Mouse (Mus musculus) adrenal gland (tissue): ENCODE data around the gene Prm1.
"Not testable (repeated sequence)": the region's sequence is repeated elsewhere in the genome, so short reads cannot be mapped to it uniquely, and the experiment has no call there.

ENCODE experiments used
- intact Hi-C: fragments of 180-260 bp; cut with DNase I; formaldehyde crosslinking; loops from one replicate; pipeline ENCODE4 v1.15.1; 2025
- long read RNA-seq, 2 experiments: library from polyadenylated mRNA; unstranded; transcript quantifications; one replicate each; pipeline ENCODE4 v2.0.0; 2020; ENCODE audit warnings: borderline replicate concordance in 1 of 2; ENCODE audit not compliant: insufficient replicate concordance in 1 of 2

Prm1 gene
- long read RNA-seq, experiment 1 = 0 reads
- long read RNA-seq, experiment 2 = 0 reads

- intact Hi-C loops = no loop called here
These were observed at the start of gene Prm1 for GRCm38 (mm10) chr16:10805789-10806527. Prm1 (minus strand) TSS chr16:10805839.

GRCm38 (mm10) chr16:10852216-10852615 lies 46.6 kb upstream of the Prm1 start:
- intact Hi-C loops = not testable (repeated sequence)

DNA sequence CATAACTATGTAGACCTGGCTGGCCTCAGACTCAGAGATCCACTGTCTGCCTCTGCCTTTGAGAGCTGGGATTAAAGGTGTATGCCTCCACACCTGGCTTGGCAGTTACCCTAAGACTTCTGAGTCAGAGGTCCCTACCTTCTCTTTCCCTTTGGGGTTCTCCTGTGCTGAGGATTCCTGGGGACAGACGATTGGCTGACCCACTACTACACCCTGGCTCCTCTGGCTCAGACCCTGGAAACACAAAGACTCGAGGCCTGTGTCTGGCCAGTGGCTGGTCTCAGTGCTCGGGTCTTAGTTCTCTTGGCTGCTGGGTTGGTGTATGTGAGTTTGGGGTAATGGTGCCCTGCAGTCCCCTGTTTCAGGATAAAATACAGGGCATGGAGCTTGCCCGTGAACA lies 45.3 kb upstream of the Prm1 start:
- intact Hi-C loops = no loop called here

DNA sequence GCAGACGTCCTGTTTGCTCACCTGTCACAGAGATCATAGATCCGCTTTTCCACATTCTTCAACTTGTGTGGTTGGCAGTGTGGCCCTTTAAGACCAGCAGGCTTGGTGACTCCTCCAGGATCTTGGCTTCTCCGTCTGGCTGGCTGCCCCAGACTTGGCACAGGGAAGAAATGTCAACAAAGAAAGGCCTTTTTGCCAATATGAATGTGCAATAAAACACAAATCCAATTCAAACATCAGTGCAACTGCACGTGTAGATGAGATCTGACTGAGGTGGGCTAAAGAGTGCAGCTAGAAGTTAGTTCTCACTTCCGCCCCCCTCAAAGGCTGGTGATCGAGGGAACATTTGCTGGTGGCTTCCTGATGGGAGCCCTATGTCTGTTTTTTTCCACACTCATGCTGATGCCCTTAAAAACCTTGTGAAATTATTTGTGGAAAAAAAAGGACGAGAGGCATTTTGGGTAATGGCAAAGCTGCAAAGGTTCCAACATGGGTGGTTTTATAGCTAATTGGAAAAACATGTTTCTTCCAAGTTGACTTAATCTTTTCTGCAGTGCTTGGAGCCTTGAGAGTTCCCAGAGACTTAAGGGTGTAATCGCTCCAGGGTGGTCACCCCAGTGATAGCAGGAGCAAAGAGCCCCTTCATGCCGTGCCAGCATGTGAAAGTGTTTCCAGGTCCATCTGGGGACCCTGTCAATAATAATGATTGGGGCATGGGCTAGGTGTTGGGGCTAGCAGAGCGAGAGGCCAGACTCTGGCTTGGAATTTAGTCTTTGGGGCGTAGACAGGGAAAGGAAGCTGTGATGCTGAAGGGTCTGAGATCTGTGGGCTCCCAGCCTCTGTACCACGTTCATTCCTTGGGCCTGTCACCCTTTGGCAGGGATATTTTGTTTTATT lies 44.6 kb upstream of the Prm1 start:
- intact Hi-C loops = loop anchor here (5.0 to 10.0 kb wide), 3 partner anchors 65 to 278 kb away; partner anchors contain the start of genes Socs1 and Tnp2

DNA sequence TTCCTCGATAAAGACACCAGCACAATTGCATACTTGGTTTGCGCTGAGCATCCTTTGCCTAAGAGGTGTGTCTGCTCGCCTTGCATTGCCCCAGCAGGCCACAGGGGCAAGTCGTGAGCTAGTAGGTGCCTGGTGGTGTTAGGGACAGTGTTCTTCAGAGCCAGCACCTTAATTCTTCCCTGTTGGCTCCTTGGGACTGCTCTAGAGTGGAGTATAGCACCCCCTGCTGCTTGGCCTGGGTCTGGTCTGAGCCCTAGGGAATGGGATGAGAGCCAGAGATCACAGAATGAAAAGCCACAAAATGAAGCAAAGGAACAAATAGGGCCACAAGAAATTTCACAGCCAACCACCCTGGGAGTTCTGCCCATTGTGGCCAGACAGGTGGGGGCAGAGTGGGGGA lies 40.9 kb upstream of the Prm1 start:
- intact Hi-C loops = loop anchor here (5.0 to 10.0 kb wide), 3 partner anchors 62 to 274 kb away; partner anchors contain the start of genes Socs1 and Tnp2

DNA sequence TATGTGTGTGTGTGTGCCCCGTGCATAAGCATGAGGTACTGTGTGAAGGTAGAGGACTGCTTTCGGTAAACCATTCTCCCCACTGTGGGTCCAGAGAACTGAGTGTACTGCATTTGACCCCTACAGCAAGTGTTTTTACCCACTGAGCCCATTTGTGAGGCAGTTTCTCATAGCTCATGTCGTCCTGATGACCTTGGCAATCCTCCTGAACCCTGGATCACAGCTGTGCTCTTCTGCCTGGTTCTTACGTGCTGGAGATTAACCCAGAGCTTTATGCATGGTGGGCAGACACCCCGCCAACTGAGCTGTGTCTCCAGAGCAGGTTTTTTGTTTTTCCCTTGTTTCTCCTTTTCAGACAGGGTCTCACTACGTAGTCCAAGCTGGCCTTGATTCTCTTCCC lies 40.3 kb upstream of the Prm1 start:
- intact Hi-C loops = loop anchor here (5.0 to 10.0 kb wide), 3 partner anchors 61 to 274 kb away; partner anchors contain the start of genes Socs1 and Tnp2

DNA sequence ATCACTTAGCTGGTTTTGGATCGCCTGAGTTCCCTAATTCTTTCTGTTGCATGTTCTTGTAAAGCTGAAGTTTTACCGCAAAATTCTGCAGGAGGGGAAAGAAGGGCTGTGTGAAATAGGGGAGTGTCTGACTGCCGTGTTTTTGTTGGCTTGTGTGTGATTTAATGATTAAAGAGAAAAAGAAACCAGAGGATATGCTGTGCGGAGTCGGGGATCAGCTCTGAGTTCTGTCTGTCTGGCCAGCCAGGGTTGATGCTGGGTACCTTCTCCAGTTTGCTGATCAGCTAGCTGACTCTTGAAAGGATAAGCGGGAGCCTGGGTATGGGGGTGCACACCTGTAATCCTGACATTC lies 38.7 kb upstream of the Prm1 start:
- intact Hi-C loops = loop anchor here (10.0 kb wide), 1 partner anchor 59 kb away; the partner anchor contains the start of genes Socs1 and Tnp2

DNA sequence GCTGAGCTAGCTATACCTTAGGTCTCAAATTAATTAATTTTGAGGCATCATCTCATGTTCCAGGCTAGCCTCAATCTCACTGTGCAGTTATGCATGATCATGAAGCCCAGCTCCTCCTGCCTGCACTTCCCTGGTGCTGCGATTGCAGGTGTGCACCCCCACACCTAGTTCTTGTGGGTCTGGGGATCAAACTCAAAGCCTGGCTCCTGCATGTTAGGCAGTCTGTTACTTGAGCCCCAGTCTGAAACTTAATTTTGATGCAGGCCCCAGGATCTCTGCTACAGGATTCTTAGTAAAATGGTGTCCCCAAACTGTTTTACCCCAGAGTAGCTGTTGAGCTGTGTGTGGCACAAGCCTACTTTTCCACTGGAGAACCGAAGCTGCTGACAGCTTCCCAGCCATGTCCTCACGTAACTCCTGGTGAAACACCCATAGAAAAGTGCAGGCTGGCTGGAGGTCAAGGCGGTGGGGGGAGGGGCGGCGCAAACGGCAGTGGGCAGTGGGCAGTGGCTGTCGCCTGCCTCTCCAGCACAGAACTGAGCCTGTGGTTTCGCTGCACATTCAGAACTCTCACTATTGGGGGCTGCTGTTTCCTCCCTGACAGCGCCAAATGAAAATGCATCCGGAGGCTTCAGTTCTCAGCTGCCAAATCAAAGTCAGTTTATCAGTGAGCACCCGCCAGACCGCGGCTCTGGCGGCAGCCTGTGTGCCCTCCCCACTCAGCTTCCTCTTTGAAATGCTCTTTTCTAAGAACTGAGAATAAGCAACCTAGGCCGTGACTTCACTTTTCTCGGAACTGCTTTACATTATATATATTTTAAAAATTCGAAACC lies 38.1 kb upstream of the Prm1 start:
- intact Hi-C loops = loop anchor here (10.0 kb wide), 1 partner anchor 59 kb away; the partner anchor contains the start of genes Socs1 and Tnp2

- intact Hi-C loops = loop anchor here (10.0 kb wide), 1 partner anchor 58 kb away; the partner anchor contains the start of genes Socs1 and Tnp2
These were observed 36.7 kb upstream of the Prm1 start for GRCm38 (mm10) chr16:10842282-10842855.

- intact Hi-C loops = loop anchor here (10.0 kb wide), 1 partner anchor 55 kb away; the partner anchor contains the start of genes Socs1 and Tnp2
These were observed 34.4 kb upstream of the Prm1 start for GRCm38 (mm10) chr16:10840018-10840417.

- intact Hi-C loops = no loop called here
These were observed 33.0 kb upstream of the Prm1 start for GRCm38 (mm10) chr16:10838487-10839245.

DNA sequence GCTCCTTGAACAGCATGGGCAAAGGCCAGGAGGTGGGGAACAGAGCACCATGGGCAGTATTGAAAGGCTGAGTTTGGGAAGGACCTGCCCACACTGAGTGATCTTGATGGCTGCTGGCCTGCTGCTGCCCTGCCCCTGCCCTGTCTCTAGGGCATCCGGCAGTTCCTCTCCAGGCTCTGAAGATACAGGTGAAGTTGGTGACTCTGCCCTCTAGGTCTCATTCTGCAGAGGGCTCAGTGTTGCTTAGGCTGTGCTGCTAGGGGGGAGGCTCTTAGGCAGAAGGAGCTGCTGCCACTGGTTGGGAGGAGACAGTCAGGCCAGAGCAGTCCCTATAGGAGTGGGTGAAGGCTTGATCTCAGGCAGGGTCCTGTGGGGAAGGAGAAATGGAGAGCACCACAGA lies 32.3 kb upstream of the Prm1 start:
- intact Hi-C loops = no loop called here

- intact Hi-C loops = no loop called here
These were observed 31.6 kb upstream of the Prm1 start for GRCm38 (mm10) chr16:10837250-10837649.

DNA sequence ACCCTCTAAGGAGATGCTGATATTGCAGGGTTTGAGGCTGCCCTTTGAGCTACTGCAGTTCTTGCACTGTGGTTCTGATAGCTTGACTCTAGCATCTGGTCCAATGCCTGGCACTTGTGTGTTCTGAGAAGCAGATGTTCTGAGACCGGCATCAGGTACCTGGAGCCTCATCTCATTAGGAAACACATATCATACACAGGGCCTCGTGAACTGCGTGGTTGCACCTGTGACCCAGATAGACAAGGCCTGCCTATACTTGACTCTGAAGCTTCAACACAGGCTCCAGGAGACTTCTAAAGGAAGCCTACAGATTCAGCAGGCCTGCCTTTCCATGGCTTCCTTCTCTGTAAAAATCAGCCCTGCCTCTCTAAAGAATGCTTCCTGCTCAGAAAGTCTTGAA lies 30.7 kb upstream of the Prm1 start:
- intact Hi-C loops = no loop called here

- intact Hi-C loops = no loop called here
These were observed 29.4 kb upstream of the Prm1 start, which contains the start of gene Rmi2 for GRCm38 (mm10) chr16:10834911-10835587. Rmi2 (plus strand) TSS chr16:10835059.

DNA sequence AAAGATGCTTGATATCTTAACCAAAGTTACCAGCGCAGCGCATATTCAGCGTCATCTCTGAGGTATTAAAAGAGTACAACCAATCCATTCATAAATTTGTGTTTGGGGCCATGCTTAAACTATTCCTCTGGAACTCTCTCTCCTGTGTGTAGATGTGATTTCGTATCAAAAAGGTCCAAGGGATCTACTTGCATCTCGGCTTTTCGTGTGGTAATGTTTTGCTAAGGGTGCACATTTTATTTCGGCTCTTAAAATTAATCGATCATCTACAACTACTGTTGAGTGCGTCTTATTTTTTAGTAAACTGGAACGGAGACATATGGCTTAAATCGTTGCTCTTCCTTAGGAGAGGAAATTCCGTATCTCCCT lies 28.9 kb upstream of the Prm1 start:
- intact Hi-C loops = no loop called here

DNA sequence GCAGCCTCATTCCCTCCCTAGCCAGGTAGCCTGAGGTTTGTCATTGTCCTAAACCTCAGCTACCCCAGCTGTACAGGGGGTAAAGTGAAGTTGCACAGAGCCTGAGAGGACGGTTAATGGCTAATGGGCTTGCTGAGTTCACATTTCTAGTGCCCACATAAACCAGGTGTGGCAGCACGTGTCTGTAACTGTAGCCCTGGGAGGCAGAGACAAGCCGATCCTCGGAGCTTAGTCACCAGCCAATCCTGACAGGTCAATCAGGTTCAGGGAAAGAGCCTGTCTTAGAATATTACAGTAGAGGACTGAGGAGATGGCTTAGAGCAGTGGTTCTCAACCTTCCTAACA lies 22.8 kb upstream of the Prm1 start:
- intact Hi-C loops = no loop called here

GRCm38 (mm10) chr16:10827766-10828460 lies 22.3 kb upstream of the Prm1 start:
- intact Hi-C loops = no loop called here

DNA sequence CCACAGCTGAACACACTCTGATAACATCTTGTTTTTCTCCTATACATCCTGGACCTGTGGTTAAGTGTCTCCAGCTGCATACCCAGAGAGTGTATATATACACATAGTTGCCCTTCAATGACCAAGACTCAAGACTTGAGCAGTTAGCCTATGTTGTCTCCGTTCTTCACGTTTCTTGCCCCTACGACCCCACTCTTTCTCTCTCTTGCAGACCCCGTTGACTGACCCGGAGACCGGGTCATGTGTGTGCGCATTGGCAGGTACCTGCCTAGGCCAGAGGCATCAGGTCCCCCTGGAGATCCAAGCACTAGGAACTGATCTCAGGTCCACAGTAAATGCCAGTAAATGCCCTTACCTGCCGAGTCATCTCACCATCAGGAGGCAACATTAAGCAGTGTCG lies 21.6 kb upstream of the Prm1 start:
- intact Hi-C loops = no loop called here
